Mouse (Mus musculus): ENCODE measurements around the gene Ttc28.

DNA sequence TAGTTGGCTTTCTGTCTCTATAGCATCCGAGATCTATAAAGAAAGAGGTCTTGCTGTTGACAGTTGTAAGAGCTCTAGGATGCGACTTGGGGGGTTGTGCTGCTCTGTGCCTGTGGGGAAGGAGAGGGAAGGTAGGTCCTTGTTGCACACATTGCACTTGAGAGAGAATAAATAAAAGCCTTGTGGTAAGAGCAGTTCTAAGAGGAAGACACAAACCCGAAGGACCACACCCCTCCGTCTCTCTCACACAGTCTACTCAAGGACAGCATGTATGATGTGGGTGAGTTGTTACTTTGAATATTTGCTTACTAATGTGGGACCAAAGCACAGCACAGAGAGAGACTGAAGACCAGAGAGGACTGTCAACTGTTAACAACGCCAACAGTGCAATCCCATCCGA, 160.2 kb downstream of the Ttc28 start:
- TF ChIP-seq POLR2A (IDR thresholded peaks at IDR 0.05; ENCODE audit: borderline replicate concordance, control insufficient read depth, low read depth, low read length) = no peak
- TF ChIP-seq CTCF (IDR thresholded peaks at IDR 0.05; ENCODE audit: control insufficient read depth, insufficient read depth, low read length) = no peak
